Mouse (Mus musculus): ENCODE results near the gene Rft1. TPM values are rescaled to one million over a fixed set of nuclear protein-coding genes. Genes with fewer than 3 reads are reported as not detected.

Rft1 gene
- 12.1 and 12.9 TPM in 2 replicates for polyA plus RNA-seq (2012; rRNA removed)

DNA sequence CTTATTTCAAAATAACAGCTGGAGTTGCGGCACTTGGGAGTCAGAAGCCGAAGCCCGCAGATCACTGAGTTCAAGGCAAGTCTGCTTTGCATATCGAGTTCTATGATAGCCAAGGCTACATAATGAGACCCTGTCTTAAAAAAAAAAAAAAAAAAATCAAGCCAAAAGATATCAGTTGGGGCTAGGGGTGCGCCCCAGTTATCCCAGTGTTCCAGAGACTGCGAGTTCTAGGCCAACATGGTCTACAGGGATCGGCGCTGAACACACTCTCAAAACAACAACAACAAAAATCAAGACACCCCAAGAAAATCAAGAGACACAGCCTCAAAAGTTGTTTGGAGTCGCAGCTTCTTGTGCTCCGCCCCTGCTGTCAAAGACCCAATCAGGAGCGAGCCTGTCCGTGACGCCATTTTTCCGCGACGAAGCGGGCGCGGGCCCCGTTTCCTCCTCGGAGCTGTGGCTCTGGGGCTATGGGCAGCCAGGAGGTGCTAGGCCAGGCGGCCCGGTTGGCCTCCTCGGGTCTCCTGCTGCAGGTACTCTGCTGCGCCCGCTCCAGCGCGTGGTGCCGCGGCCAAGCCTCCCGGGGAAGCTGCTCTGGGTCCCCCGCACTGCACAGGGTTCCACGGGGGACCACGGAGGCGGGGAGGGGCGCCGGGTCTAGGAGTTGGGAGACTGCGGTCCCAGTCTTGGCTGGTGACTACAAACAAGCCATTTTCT is at the start of gene Rft1:
Gene Rft1 (plus strand): TSS at position 418 of the 717 bp plus-strand sequence.
- peak; percentile 92 to 99 for DNase-seq (ENCODE audit: extremely low spot score in 1 of 2, low spot score in 1 of 2)

- no peak for DNase-seq (ENCODE audit: extremely low spot score in 1 of 2, low spot score in 1 of 2)
These were observed 47.3 kb upstream of the Rft1 start for GRCm38 (mm10) chr14:30606817-30607216.

- DNase-seq (ENCODE audit: extremely low spot score in 1 of 2, low spot score in 1 of 2), result no peak
These were observed 46.5 kb upstream of the Rft1 start for GRCm38 (mm10) chr14:30607696-30608095.

DNA sequence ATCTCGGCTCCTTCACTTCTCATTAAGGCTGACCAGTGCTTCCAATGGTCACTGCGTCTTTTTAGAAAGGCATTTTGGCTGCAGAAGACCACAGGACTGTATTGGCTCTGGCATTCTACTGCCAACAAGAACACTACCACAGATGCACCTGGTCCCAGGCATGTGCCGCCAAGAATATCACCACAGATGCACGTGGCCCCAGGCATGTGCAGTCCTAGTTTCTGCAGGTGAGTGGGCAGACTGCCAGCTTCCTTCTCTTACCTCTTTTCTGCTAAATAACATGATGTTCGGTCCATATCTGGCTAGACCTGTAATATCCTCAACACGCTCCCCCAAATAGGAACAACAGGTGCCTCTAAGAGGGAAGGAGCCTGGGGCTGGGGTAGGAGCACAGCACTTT is 46.0 kb upstream of the Rft1 start:
- DNase-seq (ENCODE audit: extremely low spot score in 1 of 2, low spot score in 1 of 2), result no peak

DNA sequence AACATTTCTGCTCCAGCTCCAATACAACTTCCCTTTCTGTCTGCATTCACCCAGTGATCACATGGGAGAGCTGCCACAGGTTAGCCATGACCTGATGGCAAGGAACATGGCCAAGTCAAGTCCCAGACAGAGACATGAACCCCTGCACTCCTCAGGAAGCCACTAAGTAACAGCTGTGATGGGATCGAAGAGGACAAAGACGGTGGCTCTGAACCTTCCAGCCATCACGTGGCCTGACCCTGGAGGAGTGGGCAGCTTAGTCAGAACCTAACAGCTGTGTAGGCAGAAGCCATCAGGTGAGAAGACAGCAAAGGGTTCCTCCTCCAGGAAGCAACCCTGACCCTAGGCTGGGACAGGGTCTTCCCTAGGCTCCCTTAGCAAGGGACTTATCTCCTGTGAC is 44.7 kb upstream of the Rft1 start:
- no peak for DNase-seq (ENCODE audit: extremely low spot score in 1 of 2, low spot score in 1 of 2)

DNA sequence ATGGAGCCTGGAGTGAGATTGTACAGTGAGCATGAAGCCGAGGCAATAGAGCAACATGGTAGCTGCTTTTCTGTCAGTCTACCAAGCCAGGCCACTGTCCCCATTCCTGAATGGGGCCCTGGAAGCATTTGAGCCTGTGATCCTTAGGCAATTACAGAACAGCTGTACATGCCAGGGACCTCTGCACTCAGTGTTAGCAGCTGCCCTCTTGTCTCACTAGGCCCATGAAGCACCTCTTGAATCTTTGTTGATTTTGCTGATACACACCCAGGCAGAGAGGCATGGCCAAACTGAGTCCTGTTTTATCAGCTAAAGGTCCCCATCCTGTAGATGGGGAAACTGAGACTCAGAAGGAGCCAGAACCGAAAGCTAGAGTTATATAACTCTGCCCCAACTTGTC is 43.9 kb upstream of the Rft1 start:
- no peak for DNase-seq (ENCODE audit: extremely low spot score in 1 of 2, low spot score in 1 of 2)

DNA sequence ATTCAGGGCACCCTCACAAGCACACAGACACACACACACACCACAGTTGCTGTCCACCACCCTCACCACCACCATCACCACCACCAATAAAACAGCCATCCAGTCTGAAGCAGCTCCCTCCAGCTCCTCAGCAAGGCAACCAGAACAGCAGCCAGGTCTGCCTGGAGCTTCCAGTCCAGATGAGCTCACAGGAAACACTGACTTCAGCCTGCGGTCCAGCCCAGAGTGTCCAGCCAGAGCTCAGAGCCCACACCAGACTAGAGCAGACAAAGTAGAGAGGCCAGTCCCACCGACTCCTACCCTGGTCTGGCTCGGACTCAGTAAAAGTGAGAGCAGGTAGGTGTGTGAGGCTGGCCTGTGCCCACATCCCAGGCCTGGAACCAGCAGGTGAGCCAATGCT is 43.2 kb upstream of the Rft1 start:
- DNase-seq (ENCODE audit: extremely low spot score in 1 of 2, low spot score in 1 of 2), result no peak

- DNase-seq (ENCODE audit: extremely low spot score in 1 of 2, low spot score in 1 of 2), result peak in 1 of 2 experiments; percentile 79
These were observed 41.6 kb upstream of the Rft1 start for GRCm38 (mm10) chr14:30612523-30612922.

DNA sequence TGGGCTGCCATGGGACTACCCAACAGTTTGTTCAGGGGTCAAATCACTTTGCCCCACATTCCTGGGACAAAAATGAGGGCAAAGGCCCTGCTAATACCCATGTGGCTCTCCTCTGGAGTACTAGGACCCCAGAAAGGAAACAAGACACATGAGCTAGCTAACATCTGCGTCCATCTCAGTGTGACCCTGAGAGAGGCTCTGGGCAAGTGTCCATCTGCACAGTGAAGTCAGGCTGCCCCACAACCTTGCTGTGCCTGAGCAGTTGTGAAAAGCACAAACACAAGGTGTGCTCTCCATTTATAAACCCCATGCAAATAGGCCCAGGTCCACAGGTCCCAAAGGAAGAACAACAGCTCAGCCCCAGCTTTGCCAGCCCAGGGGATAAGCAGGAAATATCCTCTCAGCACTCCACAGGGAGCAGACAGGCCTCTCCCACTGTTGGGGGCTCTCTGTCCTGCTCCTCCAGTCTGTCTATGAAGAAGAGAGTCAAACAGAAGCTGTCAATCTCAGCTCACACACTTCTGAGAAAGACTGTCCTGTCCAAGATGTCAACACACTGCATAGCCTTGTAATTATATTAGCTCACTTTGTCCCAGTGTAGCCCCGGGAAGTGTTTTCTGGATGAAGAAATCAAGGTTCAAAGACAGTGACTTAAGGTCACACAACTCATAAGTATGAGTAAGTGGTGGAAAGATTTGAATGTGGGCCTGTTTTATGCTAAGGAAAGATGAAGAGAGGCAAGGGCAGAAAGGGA is 41.0 kb upstream of the Rft1 start:
- DNase-seq (ENCODE audit: extremely low spot score in 1 of 2, low spot score in 1 of 2), result no peak

DNA sequence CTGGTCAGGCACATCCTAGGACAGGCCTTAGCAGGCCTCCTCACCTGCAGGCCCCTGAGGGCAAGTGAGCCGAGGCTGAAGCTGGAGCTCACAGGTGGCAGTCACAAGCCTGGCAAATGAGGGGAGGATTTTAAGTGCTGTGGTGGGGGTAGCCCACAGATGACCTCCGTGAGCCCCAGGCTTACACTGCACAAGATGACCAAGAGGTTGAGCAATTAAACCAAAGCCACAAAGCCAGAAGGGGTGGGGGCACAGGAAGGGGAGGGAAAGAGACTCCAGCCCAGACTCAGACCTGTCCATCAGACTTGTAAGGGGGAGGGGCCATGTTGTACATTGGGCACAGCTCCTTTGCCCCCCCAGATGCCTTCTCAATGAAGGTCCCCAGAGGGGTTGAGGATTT is 37.4 kb upstream of the Rft1 start:
- no peak for DNase-seq (ENCODE audit: extremely low spot score in 1 of 2, low spot score in 1 of 2)

DNA sequence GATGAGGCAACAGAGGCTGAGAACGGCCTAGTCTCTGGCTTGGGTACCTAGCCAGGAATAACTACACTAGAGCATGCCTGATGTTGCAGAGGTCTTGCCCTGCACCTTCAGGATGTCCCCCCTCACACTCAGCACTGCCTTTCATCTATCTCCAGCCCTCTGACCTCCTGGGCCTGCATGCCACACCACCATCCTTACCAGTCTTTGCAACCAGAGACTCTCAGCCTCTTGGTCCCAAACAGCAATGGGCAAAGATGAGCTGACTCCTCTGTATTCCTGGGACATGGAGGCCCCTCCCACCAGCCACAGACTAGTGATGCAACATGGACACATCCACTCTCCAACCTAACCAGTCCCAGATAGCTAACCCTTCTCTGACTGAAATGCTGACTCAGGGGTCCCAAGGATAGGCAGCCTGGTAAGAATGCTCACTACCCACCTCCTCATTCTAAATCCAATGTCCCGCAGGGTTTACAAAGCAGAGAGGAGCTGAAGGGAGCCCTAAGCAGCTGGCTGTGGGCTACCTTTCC is 35.3 kb upstream of the Rft1 start:
- no peak for DNase-seq (ENCODE audit: extremely low spot score in 1 of 2, low spot score in 1 of 2)

- DNase-seq (ENCODE audit: extremely low spot score in 1 of 2, low spot score in 1 of 2), result no peak
These were observed 34.1 kb upstream of the Rft1 start for GRCm38 (mm10) chr14:30619982-30620578.

GRCm38 (mm10) chr14:30622130-30622529 is 32.0 kb upstream of the Rft1 start:
- DNase-seq (ENCODE audit: extremely low spot score in 1 of 2, low spot score in 1 of 2), result no peak

- no peak for DNase-seq (ENCODE audit: extremely low spot score in 1 of 2, low spot score in 1 of 2)
These were observed 31.6 kb upstream of the Rft1 start for GRCm38 (mm10) chr14:30622556-30622955.

DNA sequence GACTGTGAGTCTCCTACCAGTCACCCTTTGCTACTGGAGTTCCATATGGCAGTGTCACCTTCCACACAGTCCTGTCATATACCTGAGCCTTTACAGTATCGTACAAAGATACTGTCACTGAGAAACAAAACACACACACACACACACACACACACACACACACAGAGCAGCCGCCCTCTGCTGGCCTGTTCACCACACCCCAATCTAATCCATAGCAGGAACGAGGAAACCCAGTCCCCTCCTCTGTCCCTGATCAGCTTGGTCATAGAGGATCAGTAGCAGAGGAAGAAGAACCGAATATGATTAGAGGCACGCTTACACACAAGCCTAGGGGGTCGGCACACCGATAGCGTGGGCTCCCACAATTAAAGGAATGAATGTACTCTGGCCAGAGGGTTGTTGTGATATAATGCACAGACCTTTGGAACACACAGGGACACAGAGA is 29.9 kb upstream of the Rft1 start:
- no peak for DNase-seq (ENCODE audit: extremely low spot score in 1 of 2, low spot score in 1 of 2)

GRCm38 (mm10) chr14:30625131-30625807 is 28.9 kb upstream of the Rft1 start:
- DNase-seq (ENCODE audit: extremely low spot score in 1 of 2, low spot score in 1 of 2), result no peak

- no peak for DNase-seq (ENCODE audit: extremely low spot score in 1 of 2, low spot score in 1 of 2)
These were observed 28.1 kb upstream of the Rft1 start, which contains the start of gene Prkcd for GRCm38 (mm10) chr14:30625856-30626726. Prkcd (minus strand) TSS chr14:30626210.

DNA sequence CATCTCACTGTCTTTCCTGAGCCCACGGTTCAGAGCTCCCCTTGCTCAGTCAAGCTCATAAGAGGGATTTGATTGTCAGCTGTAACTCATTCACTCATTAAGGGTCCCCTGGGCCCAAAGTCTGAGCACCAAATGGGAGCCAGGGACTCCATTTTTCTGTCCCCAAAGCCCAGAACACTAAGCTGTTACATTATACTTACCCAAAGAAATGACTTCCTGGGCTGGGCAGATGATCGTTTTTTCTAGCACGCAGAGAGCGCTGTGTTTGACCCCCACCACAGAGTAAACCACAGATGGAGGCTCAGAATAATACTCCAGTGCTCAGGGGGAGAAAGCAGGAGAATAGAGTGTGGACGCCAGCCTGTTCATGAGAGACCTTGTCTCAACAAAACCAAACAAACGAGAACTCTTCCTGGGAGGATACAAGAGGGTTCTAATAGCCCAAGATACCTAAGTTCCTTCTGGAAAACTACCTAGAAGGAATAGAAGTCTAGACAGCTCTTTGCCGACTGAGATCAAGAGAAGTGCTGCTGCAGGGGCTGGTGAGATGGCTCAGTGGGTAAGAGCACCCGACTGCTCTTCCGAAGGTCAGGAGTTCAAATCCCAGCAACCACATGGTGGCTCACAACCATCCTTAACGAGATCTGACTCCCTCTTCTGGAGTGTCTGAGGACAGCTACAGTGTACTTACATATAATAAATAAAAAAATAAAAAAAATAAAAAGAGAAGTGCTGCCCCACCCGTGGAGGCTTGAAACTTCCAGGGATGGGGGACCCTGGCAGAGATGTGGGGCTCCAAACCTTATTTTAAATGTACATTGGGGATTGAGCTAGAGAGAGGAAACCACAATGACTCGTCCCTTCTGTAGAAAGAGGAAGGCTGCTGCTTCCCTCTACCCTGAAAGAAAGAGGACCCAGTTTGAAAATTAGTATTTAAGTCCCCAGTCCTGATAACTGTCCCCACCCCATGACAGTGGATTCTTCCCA is 27.1 kb upstream of the Rft1 start:
- DNase-seq (ENCODE audit: extremely low spot score in 1 of 2, low spot score in 1 of 2), result no peak

DNA sequence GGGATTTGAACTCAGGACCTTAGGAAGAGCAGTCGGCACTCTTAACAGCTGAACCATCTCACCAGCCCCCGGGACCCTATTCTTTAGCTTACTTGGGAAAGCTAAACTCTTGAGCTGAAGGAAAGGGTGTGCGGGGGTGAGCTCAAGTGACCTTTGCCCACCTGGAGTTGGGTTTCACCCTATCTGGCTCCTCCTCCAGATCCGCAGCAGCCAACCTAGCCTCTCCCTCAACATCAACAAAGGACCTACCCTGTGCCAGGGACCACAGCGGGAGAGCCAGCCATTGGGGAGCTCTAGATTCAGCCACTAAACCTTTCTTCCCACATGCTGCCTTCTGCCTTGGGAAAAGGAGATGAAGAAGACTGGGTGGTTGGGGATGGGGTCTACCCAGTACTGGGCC is 25.9 kb upstream of the Rft1 start:
- no peak for DNase-seq (ENCODE audit: extremely low spot score in 1 of 2, low spot score in 1 of 2)

All from frontal cortex, adult 2 months (tissue).